ENCODE assay signal across 38 mouse cellular contexts in the genomic region with DNA sequence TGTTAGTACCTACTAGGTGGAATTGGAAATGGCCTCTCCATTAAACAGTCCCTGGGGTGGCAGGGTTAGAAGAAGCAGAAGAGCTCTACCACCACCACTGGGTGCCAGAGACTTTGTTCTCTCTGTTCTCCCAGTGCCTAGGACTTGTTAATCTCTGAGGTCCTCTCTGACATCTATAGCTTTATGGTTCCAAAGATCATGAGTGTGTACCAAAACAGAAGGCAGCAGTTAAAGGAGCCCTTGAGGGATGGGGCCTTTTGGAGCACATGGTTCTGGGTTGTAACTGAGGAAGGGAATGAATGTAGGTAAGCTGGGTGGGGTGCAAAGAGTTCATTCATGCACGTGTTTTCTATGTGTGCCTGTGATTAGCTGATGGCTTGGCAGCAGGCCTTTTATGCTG. TPM values are rescaled to one million over a fixed set of nuclear protein-coding genes. Genes with fewer than 3 reads are reported as not detected.
"Had no signal": no experiment of that assay in that cellular context is flagged by ENCODE, and none has a peak within 500 bp of the region (broad histone marks: within the 10 kb centered on the region; RNA-seq: fewer than 3 reads in every experiment).

No protein-coding gene starts in this region.

- H3K4me1 ChIP-seq: heart, embryonic 13.5 days; heart, embryonic 15.5 days; hindbrain, embryonic 10.5 days; hindbrain, embryonic 12.5 days; kidney, embryonic 15.5 days; limb, embryonic 10.5 days; limb, embryonic 12.5 days; liver, embryonic 13.5 days had no signal

- H3K27me3 ChIP-seq: heart, embryonic 15.5 days; hindbrain, embryonic 12.5 days; kidney, embryonic 15.5 days; limb, embryonic 12.5 days; liver, embryonic 13.5 days had no signal

- H3K9ac ChIP-seq: heart, embryonic 13.5 days; heart, embryonic 15.5 days; hindbrain, embryonic 12.5 days; hindbrain, embryonic 14.5 days; kidney, embryonic 15.5 days; limb, embryonic 12.5 days; liver, embryonic 13.5 days had no signal

- H3K9me3 ChIP-seq: heart, embryonic 13.5 days; heart, embryonic 15.5 days; hindbrain, embryonic 10.5 days; hindbrain, embryonic 12.5 days; kidney, embryonic 15.5 days; limb, embryonic 10.5 days; limb, embryonic 12.5 days; liver, embryonic 13.5 days had no signal

- H3K4me2 ChIP-seq: heart, embryonic 11.5 days; heart, embryonic 13.5 days; heart, embryonic 15.5 days; hindbrain, embryonic 12.5 days; hindbrain, embryonic 14.5 days; kidney, embryonic 15.5 days; limb, embryonic 12.5 days; liver, embryonic 11.5 days; liver, embryonic 13.5 days had no signal

- H3K36me3 ChIP-seq: heart, embryonic 13.5 days; heart, embryonic 15.5 days; hindbrain, embryonic 10.5 days; hindbrain, embryonic 12.5 days; kidney, embryonic 15.5 days; limb, embryonic 10.5 days; limb, embryonic 12.5 days; liver, embryonic 13.5 days had no signal

- H3K4me3 ChIP-seq: heart, adult 2 months; heart, embryonic 13.5 days; heart, embryonic 15.5 days; hindbrain, embryonic 10.5 days; hindbrain, embryonic 12.5 days; kidney, embryonic 15.5 days; layer of hippocampus, adult 2 months; limb, embryonic 10.5 days; limb, embryonic 12.5 days; liver, embryonic 13.5 days had no signal

- H3K27ac ChIP-seq: heart, adult 2 months; heart, embryonic 13.5 days; heart, embryonic 15.5 days; hindbrain, embryonic 10.5 days; hindbrain, embryonic 12.5 days; hindbrain, embryonic 14.5 days; kidney, embryonic 15.5 days; kidney, postnatal 0 days; layer of hippocampus, adult 2 months; limb, embryonic 10.5 days; limb, embryonic 12.5 days; liver, embryonic 13.5 days had no signal

- ATAC-seq: forebrain, embryonic 16.5 days; hindbrain, embryonic 16.5 days; inflammation-experienced regulatory T-cells, adult 6 months had no signal

- DNase-seq: gastrocnemius, postnatal 14 days; gastrocnemius, postnatal 36 days; heart, adult 2 months; heart, postnatal 14 days; heart, postnatal 4 days; kidney, adult 11 months; kidney, adult 2 months; kidney, adult 9 months; kidney, postnatal 14 days; kidney, postnatal 36 days; layer of hippocampus, postnatal 36 days; liver; liver, embryonic 13.5 days had no signal

RNA-seq across cellular contexts. Expression of a gene that starts 10.8 kb away (rescaled TPM):
- total RNA-seq: gastrocnemius, adult 8-10 months; gastrocnemius, postnatal 14 days; gastrocnemius, postnatal 36 days; heart, adult 2 months; heart, postnatal 14 days; heart, postnatal 4 days; layer of hippocampus, adult 2 months; layer of hippocampus, postnatal 14 days; layer of hippocampus, postnatal 36 days; left cerebral cortex, adult 18-20 months; left cerebral cortex, adult 8-10 months; left cerebral cortex, postnatal 36 days had no signal
- polyA plus RNA-seq: forebrain, embryonic 16.5 days; gonadal fat pad, adult 2 months; heart, adult 2 months; heart, embryonic 11.5 days; heart, embryonic 13.5 days; heart, embryonic 15.5 days; heart, postnatal 0 days; hindbrain, embryonic 10.5 days; hindbrain, embryonic 12.5 days; hindbrain, embryonic 14.5 days; inflammation-experienced regulatory T-cells, adult 6 months; kidney, adult 2 months; kidney, embryonic 15.5 days; kidney, postnatal 0 days; limb, embryonic 10.5 days; limb, embryonic 12.5 days; limb, embryonic 14.5 days; liver, embryonic 13.5 days had no signal

RNA-seq across cellular contexts. Expression of a gene that starts 47.2 kb away (rescaled TPM):
- total RNA-seq: gastrocnemius, adult 8-10 months; gastrocnemius, postnatal 14 days; gastrocnemius, postnatal 36 days; heart, adult 2 months; heart, postnatal 14 days; heart, postnatal 4 days; layer of hippocampus, adult 2 months; layer of hippocampus, postnatal 36 days; left cerebral cortex, adult 18-20 months; left cerebral cortex, postnatal 10 days; left cerebral cortex, postnatal 36 days had no signal
- polyA plus RNA-seq: forebrain, embryonic 16.5 days; frontal cortex, adult 2 months; gonadal fat pad, adult 2 months; heart, adult 2 months; heart, embryonic 11.5 days; heart, embryonic 13.5 days; heart, embryonic 15.5 days; heart, postnatal 0 days; hindbrain, embryonic 10.5 days; hindbrain, embryonic 12.5 days; hindbrain, embryonic 14.5 days; hindbrain, embryonic 16.5 days; inflammation-experienced regulatory T-cells, adult 6 months; limb, embryonic 10.5 days; limb, embryonic 12.5 days; limb, embryonic 14.5 days had no signal
